Mouse (Mus musculus) forebrain, embryonic 15.5 days (tissue): Measurements from ENCODE around the gene Tiam1. TPM values are rescaled to one million over a fixed set of nuclear protein-coding genes. Genes with fewer than 3 reads are reported as not detected.
A peak's percentile ranks its signal among the peaks of the same experiment; 100 is the strongest.

Experiments
- ATAC-seq: fragments of 200-750 bp; cut with Nextera tagmentation; replicated peaks from 2 replicates; pipeline ENCODE4 v1.8.0; 2017; ENCODE audit warnings: mild to moderate bottlenecking, moderate TSS enrichment, moderate library complexity
- H3K27ac ChIP-seq: fragments of 300-500 bp; sonication (generic); replicated peaks from 2 replicates; pipeline ENCODE4 v1.5.1; 2015; ENCODE audit warnings: mild to moderate bottlenecking, inconsistent platforms
- H3K27me3 ChIP-seq: fragments of 300-500 bp; sonication (generic); 2 replicates; pipeline ENCODE4 v1.6.1; 2015; ENCODE audit warnings: inconsistent platforms
- H3K36me3 ChIP-seq: fragments of 300-500 bp; sonication (generic); 2 replicates; pipeline ENCODE4 v1.6.1; 2015; ENCODE audit warnings: mild to moderate bottlenecking, inconsistent platforms
- H3K4me1 ChIP-seq: fragments of 300-500 bp; sonication (generic); 2 replicates; pipeline ENCODE4 v1.6.1; 2015; ENCODE audit warnings: inconsistent platforms
- H3K4me2 ChIP-seq: fragments of 300-500 bp; sonication (generic); replicated peaks from 2 replicates; pipeline ENCODE4 v1.6.1; 2015; ENCODE audit warnings: mild to moderate bottlenecking, inconsistent platforms
- H3K4me3 ChIP-seq: fragments of 300-500 bp; sonication (generic); 2 replicates; pipeline ENCODE4 v1.5.1; 2015; ENCODE audit warnings: mild to moderate bottlenecking, inconsistent platforms
- H3K9ac ChIP-seq: fragments of 300-500 bp; sonication (generic); replicated peaks from 2 replicates; pipeline ENCODE4 v1.6.1; 2015; ENCODE audit warnings: mild to moderate bottlenecking, inconsistent platforms
- H3K9me3 ChIP-seq: fragments of 300-500 bp; sonication (generic); 2 replicates; pipeline ENCODE4 v1.6.1; 2016; ENCODE audit warnings: inconsistent platforms
- WGBS: fragments of 180-500 bp; shearing (Covaris S2); methylation state at CpG from one replicate; pipeline ENCODE4 v1.1.7; 2015; ENCODE audit warnings: mixed read lengths; 5-methylcytosine and 5-hydroxymethylcytosine counted together
- polyA plus RNA-seq: library from polyadenylated mRNA; unstranded; fragments of >200 nt; fragmentation: Nextera tagmentation; extraction: Ambion mirVana; gene quantifications from 2 replicates; pipeline ENCODE4 v1.2.1, GENCODE M21; 2015

Gene Tiam1
- polyA plus RNA-seq, 1 experiment from 2014 or later: 35.1 TPM

- no peak for ATAC-seq
- Histone ChIP-seq H3K4me2 (no peak overlapping the region), H3K27ac (no peak overlapping the region), H3K4me3 (no peak overlapping the region), H3K27me3 (no peaks in the 10 kb centered on the region), H3K9me3 (no peaks in the 10 kb centered on the region), H3K4me1 (peaks cover 10% of the 10 kb centered on the region), H3K36me3 (no peaks in the 10 kb centered on the region), H3K9ac (no peak overlapping the region)
- 83% methylated on average over 2 of the region's 2 CpGs for WGBS
These were observed 379.8 kb downstream of the Tiam1 start for GRCm38 (mm10) chr16:89763812-89764211.

DNA sequence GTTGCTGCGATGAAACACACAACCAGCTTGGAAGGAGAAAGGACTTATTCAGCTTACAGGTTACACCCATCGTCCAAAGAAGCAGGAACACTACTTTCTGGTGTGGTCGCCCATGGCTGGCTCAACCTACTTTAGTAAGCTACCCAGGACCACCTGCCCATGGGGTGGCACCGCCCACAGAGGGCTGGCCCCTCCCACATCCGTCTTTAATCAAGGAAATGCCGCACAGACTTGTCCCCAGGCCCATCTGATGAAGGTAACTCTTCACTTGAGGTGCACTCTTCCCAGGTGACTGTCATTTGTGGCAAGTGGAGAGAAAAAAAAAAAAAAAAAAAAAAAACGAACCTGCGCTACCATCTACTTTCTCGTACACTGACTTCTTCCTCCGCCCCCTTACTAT is 381.0 kb downstream of the Tiam1 start:
- H3K4me1 ChIP-seq: peaks cover 10% of the 10 kb centered on the region
- no peak overlapping the region for H3K27ac ChIP-seq
- no peaks in the 10 kb centered on the region for H3K27me3 ChIP-seq
- 0 out of 2 replicates have a peak, but pooled peaks have one; percentile 31 for ATAC-seq
- no peak overlapping the region for H3K4me3 ChIP-seq
- H3K9ac ChIP-seq: no peak overlapping the region
- 75% methylated on average over 10 of the region's 10 CpGs for WGBS
- no peaks in the 10 kb centered on the region for H3K36me3 ChIP-seq
- no peaks in the 10 kb centered on the region for H3K9me3 ChIP-seq
- no peak overlapping the region for H3K4me2 ChIP-seq

DNA sequence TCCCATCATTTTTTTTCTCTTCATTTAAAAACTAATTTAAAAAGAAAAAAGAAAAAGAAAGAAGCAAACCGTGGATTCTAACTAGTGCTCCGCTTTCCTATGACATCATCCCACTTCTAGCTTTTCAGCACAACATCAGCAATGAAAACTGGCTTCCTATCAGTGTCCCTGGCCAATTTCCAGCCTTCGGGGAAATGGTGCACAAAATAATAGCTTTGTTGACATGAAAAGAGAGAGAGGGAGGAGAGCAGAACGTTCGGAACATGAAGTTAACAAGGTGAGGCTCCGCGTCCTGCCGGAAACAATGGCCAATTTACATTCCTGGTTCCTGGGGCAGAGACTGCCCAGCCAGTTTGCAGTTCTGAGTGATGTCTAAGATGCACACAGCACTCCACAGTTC is 381.5 kb downstream of the Tiam1 start:
- Histone ChIP-seq H3K4me3 (no peak overlapping the region), H3K27ac (no peak overlapping the region), H3K4me2 (no peak overlapping the region), H3K4me1 (peaks cover 11% of the 10 kb centered on the region), H3K36me3 (no peaks in the 10 kb centered on the region), H3K27me3 (no peaks in the 10 kb centered on the region), H3K9me3 (no peaks in the 10 kb centered on the region), H3K9ac (no peak overlapping the region)
- 18% methylated on average over 8 of the region's 8 CpGs for WGBS
- ATAC-seq: no peak

GRCm38 (mm10) chr16:89757384-89757783 is 386.2 kb downstream of the Tiam1 start:
- WGBS: 49% methylated on average over 5 of the region's 5 CpGs
- H3K4me3 ChIP-seq: no peak overlapping the region
- no peaks in the 10 kb centered on the region for H3K27me3 ChIP-seq
- no peaks in the 10 kb centered on the region for H3K36me3 ChIP-seq
- H3K27ac ChIP-seq: no peak overlapping the region
- H3K4me1 ChIP-seq: peaks cover 13% of the 10 kb centered on the region
- ATAC-seq: peak; percentile 74
- H3K4me2 ChIP-seq: no peak overlapping the region
- H3K9ac ChIP-seq: no peak overlapping the region
- H3K9me3 ChIP-seq: no peaks in the 10 kb centered on the region

DNA sequence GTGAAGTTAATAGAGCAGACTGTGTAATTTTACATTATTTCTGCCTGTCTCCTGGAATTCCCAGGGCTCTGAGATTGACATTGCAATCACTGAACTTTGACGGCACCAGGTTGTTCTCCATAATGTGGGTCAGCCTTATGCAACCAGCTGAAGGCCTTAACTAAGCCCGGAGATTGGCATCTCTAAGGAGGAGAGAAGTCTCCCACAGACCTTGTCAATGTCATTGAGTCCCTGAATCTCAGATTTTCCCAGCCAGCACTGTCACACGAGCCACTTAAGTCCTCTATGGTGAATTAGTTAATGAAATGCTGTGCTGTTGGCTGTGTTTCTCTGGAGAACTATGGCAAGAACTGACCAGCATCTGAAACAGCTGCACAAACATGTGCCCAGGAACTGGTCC is 388.9 kb downstream of the Tiam1 start:
- Histone ChIP-seq H3K27me3 (no peaks in the 10 kb centered on the region), H3K4me2 (no peak overlapping the region), H3K4me3 (no peak overlapping the region), H3K9ac (no peak overlapping the region), H3K36me3 (no peaks in the 10 kb centered on the region), H3K4me1 (0 out of 2 replicates have a peak, but pooled peaks cover 4% of the 10 kb centered on the region), H3K27ac (no peak overlapping the region), H3K9me3 (no peaks in the 10 kb centered on the region)
- WGBS: 72% methylated on average over 3 of the region's 3 CpGs
- no peak for ATAC-seq

GRCm38 (mm10) chr16:89747864-89748263 is 395.7 kb downstream of the Tiam1 start:
- Histone ChIP-seq H3K9ac (no peak overlapping the region), H3K27me3 (no peaks in the 10 kb centered on the region), H3K4me2 (no peak overlapping the region), H3K27ac (no peak overlapping the region), H3K9me3 (no peaks in the 10 kb centered on the region), H3K4me3 (no peak overlapping the region), H3K4me1 (no peaks in the 10 kb centered on the region), H3K36me3 (no peaks in the 10 kb centered on the region)
- ATAC-seq: no peak
- WGBS: 37% methylated on average over 2 of the region's 2 CpGs

DNA sequence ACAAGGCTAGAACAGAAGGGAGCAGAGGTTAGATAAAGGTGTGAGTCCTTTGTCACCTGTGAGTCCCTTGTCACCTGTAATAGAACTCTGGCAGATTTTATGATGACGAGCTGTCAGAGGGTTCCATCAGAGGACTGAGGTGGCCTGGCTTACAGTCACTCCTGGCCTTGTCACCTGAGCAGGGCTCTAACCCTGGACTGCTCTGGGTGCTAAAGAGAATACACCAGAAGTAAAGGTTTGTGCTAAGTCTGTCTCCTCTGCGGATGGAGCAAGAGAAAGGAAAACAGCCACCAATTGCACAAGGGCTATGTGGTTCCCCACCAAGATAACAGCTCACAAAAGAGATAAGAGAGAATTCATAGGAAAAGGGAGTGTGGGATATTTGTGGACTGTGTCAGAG is 404.0 kb downstream of the Tiam1 start:
- ATAC-seq: no peak
- Histone ChIP-seq H3K4me3 (no peak overlapping the region), H3K4me2 (no peak overlapping the region), H3K4me1 (no peaks in the 10 kb centered on the region), H3K9me3 (no peaks in the 10 kb centered on the region), H3K27ac (no peak overlapping the region), H3K27me3 (no peaks in the 10 kb centered on the region), H3K36me3 (no peaks in the 10 kb centered on the region), H3K9ac (no peak overlapping the region)
- 60% methylated on average over 2 of the region's 2 CpGs for WGBS

GRCm38 (mm10) chr16:89738963-89739362 is 404.6 kb downstream of the Tiam1 start:
- Histone ChIP-seq H3K4me2 (no peak overlapping the region), H3K27me3 (no peaks in the 10 kb centered on the region), H3K36me3 (no peaks in the 10 kb centered on the region), H3K4me3 (no peak overlapping the region), H3K27ac (no peak overlapping the region), H3K4me1 (no peaks in the 10 kb centered on the region), H3K9me3 (no peaks in the 10 kb centered on the region), H3K9ac (no peak overlapping the region)
- ATAC-seq: no peak
- 5% methylated on average over 6 of the region's 6 CpGs for WGBS

Other genes with a start within 250 kb of the Tiam1 start
- gene Sod1, start 77.0 kb upstream of the Tiam1 start, polyA plus RNA-seq: 853 and 902 TPM in 2 replicates
- 25.0 and 28.5 TPM in 2 replicates for gene Scaf4, start 140.7 kb upstream of the Tiam1 start, polyA plus RNA-seq
- 11.8 and 13.6 TPM in 2 replicates for gene Hunk, start 242.2 kb upstream of the Tiam1 start, polyA plus RNA-seq